Mouse (Mus musculus) layer of hippocampus, adult 2 months (tissue): Measurements from ENCODE around the gene Sox9. TPM values are rescaled to one million over a fixed set of nuclear protein-coding genes. Genes with fewer than 3 reads are reported as not detected.

Source experiments
- DNase-seq, 2 experiments: peaks; one replicate each; pipeline ENCODE4 v3.0.0; 2022; ENCODE audit warnings: low spot score in 2 of 2
- H3K27ac ChIP-seq: fragments of 200-600 bp; 2 replicates; pipeline ENCODE4 v1.8.1; 2022
- H3K4me3 ChIP-seq: fragments of 200-600 bp; 2 replicates; pipeline ENCODE4 v1.8.1; 2022; ENCODE audit warnings: mild to moderate bottlenecking
- CTCF ChIP-seq: fragments of 200-600 bp; conservative IDR thresholded peaks from 2 replicates; pipeline ENCODE4 v1.8.1; 2022; ENCODE audit warnings: antibody characterized with exemption, mild to moderate bottlenecking, moderate library complexity
- total RNA-seq, 2 experiments: library from RNA; stranded (reverse); gene quantifications; 2 replicates each; pipeline ENCODE4 v1.2.3; 2021

Sox9 gene
- total RNA-seq, 2 experiments from 2014 or later: 27.7 to 31.5 TPM

DNA sequence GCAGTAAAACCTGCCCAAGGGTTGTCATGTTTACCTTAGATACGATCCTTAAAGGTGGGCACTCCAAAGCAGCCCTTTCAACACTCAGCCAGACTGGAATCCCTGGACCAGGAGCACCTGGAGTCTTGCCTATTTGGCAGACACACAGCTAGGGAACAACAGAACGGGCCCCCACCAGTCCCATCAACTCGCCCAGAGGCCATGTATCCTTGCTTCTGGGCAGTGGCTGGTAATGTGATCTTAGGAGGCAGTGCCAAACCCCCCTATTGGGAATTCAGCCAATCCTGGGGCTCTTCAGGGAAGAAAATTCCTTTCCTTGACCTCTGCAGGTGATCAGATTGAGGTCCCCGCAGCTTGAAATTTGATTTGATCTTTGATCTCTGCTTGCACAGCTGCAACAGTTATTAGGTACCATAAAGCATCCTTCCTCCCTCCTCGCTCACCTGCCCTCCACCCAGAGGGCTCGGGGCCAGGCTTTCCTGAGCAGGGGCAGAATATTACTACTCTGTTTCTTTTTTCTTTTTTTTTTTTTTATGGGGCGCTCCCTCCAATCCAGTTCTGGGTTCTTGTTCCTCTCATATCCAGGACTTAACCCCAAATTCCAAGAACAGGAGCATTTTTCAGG lies 53.6 kb downstream of the Sox9 start:
- Histone ChIP-seq H3K4me3 (no peak overlapping the region), H3K27ac (no peak overlapping the region)
- no peak for DNase-seq
- TF ChIP-seq CTCF: no peak
